Mouse (Mus musculus): ENCODE data around the gene Sox1.

DNA sequence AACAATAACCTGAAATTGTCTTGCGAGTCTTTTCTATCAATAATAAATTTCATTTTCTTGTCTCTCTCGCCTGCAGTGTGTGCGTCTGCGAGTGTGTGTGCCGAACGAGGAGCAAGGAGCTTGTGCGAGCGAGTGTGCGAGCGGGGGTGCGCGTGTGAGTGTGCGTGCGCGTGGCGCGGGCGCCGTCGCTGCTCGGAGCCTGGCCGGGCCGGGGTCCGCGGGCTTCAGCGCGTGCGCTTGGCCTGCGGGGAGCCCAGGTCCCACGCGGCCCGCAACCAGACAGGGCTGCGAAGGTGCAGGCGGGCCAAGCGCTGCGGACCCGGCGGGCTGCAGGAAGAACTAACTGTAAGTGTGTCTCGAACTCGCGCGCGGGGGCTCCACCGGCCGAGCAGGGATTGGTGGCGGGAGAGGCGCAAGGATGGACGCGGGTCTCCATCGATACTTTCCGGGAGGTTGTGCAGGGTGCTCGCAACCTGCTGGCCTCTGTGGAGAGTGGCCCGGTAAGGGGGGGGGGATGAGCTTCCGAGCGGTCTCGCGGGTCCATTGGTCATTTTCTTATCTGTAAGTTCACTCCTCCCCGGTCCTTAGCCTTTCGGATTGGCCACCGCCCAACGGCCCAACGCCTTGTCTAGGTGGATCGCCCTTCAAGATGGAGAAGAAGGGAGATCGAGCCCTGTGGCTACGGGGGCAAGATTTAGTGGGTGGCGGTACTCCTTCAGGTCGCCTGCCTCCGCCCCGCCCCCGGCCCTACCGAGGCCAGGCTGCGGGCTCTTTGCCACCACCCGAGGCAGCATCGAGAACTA, 9.2 kb upstream of the Sox1 start:
- TF ChIP-seq POLR2A (IDR thresholded peaks at IDR 0.05; ENCODE audit: borderline replicate concordance, low read depth, low read length) (no peak), CTCF (IDR thresholded peaks at IDR 0.05; ENCODE audit: low read depth, low read length) (no peak)
